Mouse (Mus musculus): Measurements from ENCODE around the gene Ttc39a. TPM values are rescaled to one million over a fixed set of nuclear protein-coding genes. Genes with fewer than 3 reads are reported as not detected.

The Ttc39a gene
- total RNA-seq, 1 experiment from 2014 or later: 7.8 TPM

GRCm38 (mm10) chr4:109460421-109461179 lies 54.2 kb downstream of the Ttc39a start:
- DNase-seq: no peak

GRCm38 (mm10) chr4:109463892-109464291 lies 57.5 kb downstream of the Ttc39a start:
- no peak for DNase-seq

- DNase-seq: no peak
Observed at GRCm38 (mm10) chr4:109467687-109468086, 61.3 kb downstream of the Ttc39a start.

- DNase-seq: no peak
Observed at GRCm38 (mm10) chr4:109471606-109472005, 65.2 kb downstream of the Ttc39a start.

- DNase-seq: no peak
Observed at GRCm38 (mm10) chr4:109472566-109472965, 66.1 kb downstream of the Ttc39a start.

- no peak for DNase-seq
Observed at GRCm38 (mm10) chr4:109475078-109475477, 68.7 kb downstream of the Ttc39a start.

GRCm38 (mm10) chr4:109475577-109476553 lies 69.4 kb downstream of the Ttc39a start:
- DNase-seq: peak; percentile 56

GRCm38 (mm10) chr4:109476554-109477014 lies 70.2 kb downstream of the Ttc39a start:
- DNase-seq: peak; percentile 93

GRCm38 (mm10) chr4:109477454-109477853 lies 71.0 kb downstream of the Ttc39a start:
- DNase-seq: no peak

GRCm38 (mm10) chr4:109481424-109481823 lies 75.0 kb downstream of the Ttc39a start:
- peak; percentile 6 for DNase-seq

GRCm38 (mm10) chr4:109482701-109483100 lies 76.3 kb downstream of the Ttc39a start:
- DNase-seq: peak; percentile 30

GRCm38 (mm10) chr4:109484621-109485020 lies 78.2 kb downstream of the Ttc39a start, which contains the start of gene Rnf11:
Gene Rnf11 (minus strand): TSS chr4:109484728.
- no peak for DNase-seq

- DNase-seq: no peak
Observed at GRCm38 (mm10) chr4:109488812-109489211, 82.4 kb downstream of the Ttc39a start.

GRCm38 (mm10) chr4:109493581-109493980 lies 87.2 kb downstream of the Ttc39a start:
- DNase-seq: no peak

Other genes with a start within 250 kb of the Ttc39a start
- 136 and 144 TPM in 2 replicates for gene Osbpl9, start 204.4 kb upstream of the Ttc39a start, total RNA-seq (2021)
- gene Calr4, start 172.1 kb upstream of the Ttc39a start, total RNA-seq (2021): 0.57 and 1.5 TPM in 2 replicates
- gene Eps15, start 126.4 kb upstream of the Ttc39a start, total RNA-seq (2021): 74.9 and 79.7 TPM in 2 replicates
- 184 and 194 TPM in 2 replicates for gene Rnf11, start 78.1 kb downstream of the Ttc39a start, total RNA-seq (2021)
- gene 4930522H14Rik, start 124.7 kb downstream of the Ttc39a start, total RNA-seq (2021): not detected in 2 replicates